Mouse (Mus musculus): ENCODE results near the gene Rhebl1.

DNA sequence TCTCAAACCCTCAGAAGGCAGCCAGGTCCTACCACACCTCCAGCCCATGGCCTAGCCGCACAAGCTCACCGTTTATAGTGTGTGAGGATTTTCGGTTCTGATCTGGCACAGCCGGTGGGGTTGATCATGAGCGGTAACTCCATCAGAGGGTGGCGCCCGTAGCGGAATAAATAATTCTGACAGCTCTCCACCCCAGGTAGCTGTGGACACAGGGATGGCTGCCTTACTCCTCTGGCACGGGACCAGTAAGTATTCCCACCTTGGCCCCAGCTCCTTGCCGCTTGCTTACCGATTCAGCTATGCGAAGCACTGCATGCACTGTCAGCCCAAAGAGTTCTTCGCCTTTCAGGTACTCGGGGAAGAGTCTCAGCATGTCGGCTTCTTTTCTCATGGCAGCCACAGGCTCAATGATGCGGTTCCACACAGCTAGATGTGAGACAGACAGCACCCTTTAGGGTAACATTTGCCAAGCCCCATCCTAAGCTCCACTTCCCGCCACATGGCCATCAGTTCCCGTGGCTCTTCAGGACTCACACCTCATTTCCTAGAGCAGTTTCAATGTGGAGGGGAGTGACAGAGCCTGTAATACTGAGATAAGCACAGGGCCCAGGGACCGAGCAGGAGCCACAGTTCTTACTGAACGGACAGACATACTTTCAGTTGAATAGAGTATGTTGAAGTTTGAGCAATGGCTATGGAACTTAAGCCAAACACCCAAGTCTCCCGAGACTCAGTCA, 57.2 kb downstream of the Rhebl1 start:
- TF ChIP-seq POLR2A (IDR thresholded peaks at IDR 0.05; ENCODE audit: control insufficient read depth, low read depth, low read length) (no peak), CTCF (IDR thresholded peaks at IDR 0.05; ENCODE audit: control insufficient read depth, insufficient read depth, insufficient replicate concordance, low read depth, low read length) (no peak)
